Mouse (Mus musculus) stomach, embryonic 16.5 days (tissue): ENCODE measurements around the gene Vangl2. TPM values are rescaled to one million over a fixed set of nuclear protein-coding genes. Genes with fewer than 3 reads are reported as not detected.

ENCODE experiments used
- ATAC-seq: fragments of 200-750 bp; cut with Nextera tagmentation; 2 replicates; pipeline ENCODE4 v1.8.0; 2017; ENCODE audit warnings: moderate number of reproducible peaks, moderate TSS enrichment; ENCODE audit not compliant: insufficient read depth, low FRiP score
- H3K27ac ChIP-seq: fragments of 300-500 bp; sonication (generic); 2 replicates; pipeline ENCODE4 v1.5.1; 2014; ENCODE audit warnings: low read length
- H3K27me3 ChIP-seq: fragments of 300-500 bp; sonication (generic); 2 replicates; pipeline ENCODE4 v1.6.1; 2014; ENCODE audit warnings: low read length, control low read depth, mixed read lengths; ENCODE audit not compliant: control insufficient read depth, insufficient read depth
- H3K36me3 ChIP-seq: fragments of 300-500 bp; sonication (generic); 2 replicates; pipeline ENCODE4 v1.6.1; 2014; ENCODE audit warnings: low read length; ENCODE audit not compliant: control insufficient read depth, insufficient read depth
- H3K4me1 ChIP-seq: fragments of 300-500 bp; sonication (generic); 2 replicates; pipeline ENCODE4 v1.6.1; 2014; ENCODE audit warnings: low read length, control low read depth, mixed read lengths; ENCODE audit not compliant: control insufficient read depth, insufficient read depth
- H3K4me2 ChIP-seq: fragments of 300-500 bp; sonication (generic); 2 replicates; pipeline ENCODE4 v1.6.1; 2014; ENCODE audit warnings: low read depth, low read length, mixed read lengths
- H3K4me3 ChIP-seq: fragments of 300-500 bp; sonication (generic); replicated peaks from 2 replicates; pipeline ENCODE4 v1.5.1; 2014; ENCODE audit warnings: mild to moderate bottlenecking, low read length
- H3K9ac ChIP-seq: fragments of 300-500 bp; sonication (generic); 2 replicates; pipeline ENCODE4 v1.6.1; 2014; ENCODE audit warnings: low read length
- H3K9me3 ChIP-seq: fragments of 300-500 bp; sonication (generic); replicated peaks from 2 replicates; pipeline ENCODE4 v1.6.1; 2016; ENCODE audit warnings: low read length, control low read depth; ENCODE audit not compliant: control insufficient read depth
- WGBS: fragments of 180-500 bp; shearing (Covaris S2); extraction: QIAGEN DNeasy Blood & Tissue Kit; methylation state at CpG from one replicate; pipeline ENCODE4 v1.1.7; 2014; 5-methylcytosine and 5-hydroxymethylcytosine counted together
- polyA plus RNA-seq: library from polyadenylated mRNA; unstranded; fragments of >200 nt; fragmentation: Nextera tagmentation; extraction: Ambion mirVana; gene quantifications from 2 replicates; pipeline ENCODE4 v1.2.1, GENCODE M21; 2015

The Vangl2 gene
- polyA plus RNA-seq, 1 experiment from 2014 or later: 10.6 TPM

DNA sequence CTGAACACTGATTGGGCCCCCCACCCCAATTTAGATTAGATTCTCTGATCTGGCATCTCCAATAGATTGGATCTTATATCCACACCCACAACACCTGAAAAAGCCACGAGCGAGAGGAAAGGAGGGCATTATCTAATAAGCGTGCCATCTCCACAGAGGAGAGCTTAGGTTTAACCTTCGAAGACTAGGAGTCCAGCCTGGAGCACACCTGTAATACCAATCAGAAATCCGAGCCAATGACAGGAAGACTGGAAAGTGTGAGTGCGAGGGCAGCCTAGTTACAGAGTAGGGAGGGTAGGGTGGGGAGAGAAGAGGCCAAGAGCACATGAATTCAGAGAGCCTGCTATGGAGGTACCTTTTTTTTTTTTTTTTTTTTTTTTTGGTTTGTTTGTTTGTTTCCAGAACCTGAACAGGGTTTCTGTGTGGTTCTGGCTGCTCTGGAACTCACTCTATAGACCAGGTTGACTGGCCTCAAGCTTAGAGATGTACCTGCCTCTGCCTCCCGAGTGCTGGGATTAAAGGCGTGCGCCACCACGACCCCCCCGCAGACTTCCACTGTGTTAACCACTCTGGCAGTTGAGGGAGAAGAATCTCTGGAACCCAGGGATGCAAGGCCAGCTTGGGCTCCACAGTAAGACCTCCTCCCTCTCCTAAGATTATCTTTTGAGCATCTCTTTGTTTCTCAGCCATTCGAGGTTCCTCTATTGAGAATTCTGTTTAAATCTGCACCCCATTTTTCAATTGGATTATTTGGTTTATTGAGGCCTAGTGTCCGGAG lies 29.2 kb downstream of the Vangl2 start:
- ATAC-seq: no peak
- 87% methylated on average over 13 of the region's 13 CpGs for WGBS
- Histone ChIP-seq H3K4me3 (no peak overlapping the region), H3K4me1 (no peaks in the 10 kb centered on the region), H3K27ac (no peak overlapping the region), H3K36me3 (no peaks in the 10 kb centered on the region), H3K27me3 (no peaks in the 10 kb centered on the region), H3K9me3 (no peaks in the 10 kb centered on the region), H3K4me2 (no peak overlapping the region), H3K9ac (no peak overlapping the region)

DNA sequence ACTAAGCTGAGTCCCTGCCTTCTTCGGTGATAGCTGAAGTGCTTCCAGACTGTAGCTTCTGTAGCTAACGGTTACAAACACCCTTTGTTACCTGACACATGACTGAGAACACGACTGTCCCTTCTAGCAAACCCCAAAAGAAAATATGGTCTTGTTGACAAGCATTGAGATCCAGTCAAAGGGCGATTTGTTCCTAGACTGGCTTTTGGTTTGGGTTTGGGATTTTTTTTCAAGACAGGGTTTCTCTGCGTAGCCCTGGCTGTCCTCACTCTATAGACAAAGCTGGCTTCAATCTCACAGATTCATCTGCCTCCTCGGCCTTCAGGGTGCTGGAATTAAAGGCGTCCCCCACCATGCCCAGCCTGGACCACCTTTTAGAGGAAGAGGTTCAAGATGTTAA lies 31.5 kb downstream of the Vangl2 start:
- 78% methylated on average over 7 of the region's 7 CpGs for WGBS
- H3K27ac ChIP-seq: no peak overlapping the region

DNA sequence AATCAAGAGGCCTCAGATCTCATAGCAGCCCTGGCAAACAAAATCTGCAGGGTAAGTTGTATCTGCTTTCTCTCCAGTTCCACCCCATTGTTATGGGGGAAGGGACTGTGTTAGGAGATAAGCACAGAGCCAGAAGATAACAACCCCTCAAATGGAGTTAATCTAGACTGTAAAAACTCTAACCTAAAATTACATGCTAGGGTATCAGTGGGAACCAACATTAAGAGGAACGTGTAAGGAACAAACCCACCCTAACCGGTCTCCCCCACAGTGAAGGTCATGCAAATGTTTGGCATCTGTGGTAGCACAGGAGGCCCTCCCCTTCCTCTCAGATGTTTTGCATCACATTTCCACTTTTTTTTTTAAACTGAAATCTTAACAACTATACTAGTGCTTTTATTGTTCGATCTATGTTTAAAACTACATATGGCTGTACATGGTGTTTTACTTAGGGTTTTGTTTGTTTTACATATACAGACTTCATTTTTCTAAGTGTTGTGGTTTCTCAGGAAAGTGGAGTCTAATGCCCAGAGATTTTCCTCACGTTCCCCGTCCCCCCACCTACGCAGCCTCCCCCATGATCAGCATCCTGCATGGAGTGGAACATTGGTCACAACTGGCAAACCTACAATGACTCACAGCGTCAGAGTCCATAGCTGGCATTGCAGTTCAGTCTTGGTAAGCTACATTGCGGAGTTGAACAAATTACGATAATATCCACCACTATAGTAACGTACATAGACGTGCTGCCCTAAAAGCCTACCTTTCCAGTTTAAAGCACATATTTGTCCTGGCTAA lies 33.1 kb downstream of the Vangl2 start:
- Histone ChIP-seq H3K9ac (no peak overlapping the region), H3K27me3 (no peaks in the 10 kb centered on the region), H3K9me3 (no peaks in the 10 kb centered on the region), H3K4me1 (no peaks in the 10 kb centered on the region), H3K27ac (no peak overlapping the region), H3K36me3 (no peaks in the 10 kb centered on the region), H3K4me2 (no peak overlapping the region), H3K4me3 (no peak overlapping the region)
- WGBS: 72% methylated on average over 11 of the region's 11 CpGs
- ATAC-seq: no peak

More for the DNA sequence above, 31.5 kb downstream of the Vangl2 start:
- no peak overlapping the region for H3K4me3 ChIP-seq
- H3K4me1 ChIP-seq: no peaks in the 10 kb centered on the region
- no peak for ATAC-seq
- H3K27me3 ChIP-seq: no peaks in the 10 kb centered on the region
- no peak overlapping the region for H3K4me2 ChIP-seq
- H3K36me3 ChIP-seq: no peaks in the 10 kb centered on the region
- no peak overlapping the region for H3K9ac ChIP-seq
- H3K9me3 ChIP-seq: no peaks in the 10 kb centered on the region

DNA sequence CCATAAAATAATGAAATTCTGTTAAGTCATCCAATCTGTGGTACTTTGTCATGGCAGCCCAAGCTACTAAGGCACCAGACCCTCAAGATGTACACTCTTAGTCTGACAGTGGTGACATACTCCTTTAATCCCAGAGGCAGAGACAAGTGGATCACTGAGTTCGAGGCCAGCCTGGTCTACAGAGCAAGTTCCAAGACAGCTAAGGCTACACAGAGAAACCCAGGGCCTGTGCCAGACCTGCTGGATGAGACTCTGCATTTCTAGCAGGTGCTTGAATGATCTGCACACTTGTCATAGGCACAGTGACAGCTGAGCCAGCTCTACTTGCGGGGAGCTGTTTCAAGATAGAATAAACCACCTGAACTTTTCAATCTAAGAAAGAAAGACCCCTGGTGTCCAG lies 33.7 kb downstream of the Vangl2 start:
- no peaks in the 10 kb centered on the region for H3K36me3 ChIP-seq
- no peaks in the 10 kb centered on the region for H3K4me1 ChIP-seq
- no peak overlapping the region for H3K27ac ChIP-seq
- H3K9ac ChIP-seq: no peak overlapping the region
- no peaks in the 10 kb centered on the region for H3K27me3 ChIP-seq
- 79% methylated on average over 2 of the region's 2 CpGs for WGBS
- H3K9me3 ChIP-seq: no peaks in the 10 kb centered on the region
- no peak overlapping the region for H3K4me3 ChIP-seq
- no peak overlapping the region for H3K4me2 ChIP-seq
- no peak for ATAC-seq

DNA sequence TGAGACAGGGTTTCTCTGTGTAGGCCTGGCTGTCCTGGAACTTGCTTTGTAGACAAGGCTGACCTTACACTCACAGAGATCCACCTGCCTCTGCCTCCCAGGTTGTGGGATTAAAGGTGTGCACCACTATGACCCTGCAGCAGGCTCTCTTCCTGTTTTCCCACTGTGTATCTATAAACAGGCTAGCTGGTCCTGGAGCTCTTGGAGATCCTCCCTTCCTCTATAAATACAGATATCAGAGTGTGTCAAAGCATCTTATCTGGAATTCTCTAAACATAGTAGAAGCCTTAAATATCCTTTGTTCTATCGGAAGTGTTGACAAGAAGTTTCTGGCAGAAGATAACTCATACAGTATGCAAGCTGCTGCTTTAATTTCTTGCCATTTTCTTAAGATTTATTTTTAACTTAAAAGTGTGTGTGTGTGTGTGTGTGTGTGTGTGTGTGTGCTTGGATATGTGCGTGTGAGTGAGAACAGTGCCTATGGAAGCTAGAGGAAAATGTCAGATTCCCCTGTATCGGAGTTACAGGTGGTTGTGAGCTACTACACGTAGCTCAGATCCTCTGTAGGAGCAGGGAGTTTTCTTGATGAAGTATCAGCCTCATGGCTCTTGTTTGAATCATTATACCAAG lies 35.2 kb downstream of the Vangl2 start:
- ATAC-seq: no peak
- no peak overlapping the region for H3K4me2 ChIP-seq
- no peak overlapping the region for H3K27ac ChIP-seq
- no peaks in the 10 kb centered on the region for H3K9me3 ChIP-seq
- H3K36me3 ChIP-seq: no peaks in the 10 kb centered on the region
- H3K9ac ChIP-seq: no peak overlapping the region
- no peaks in the 10 kb centered on the region for H3K4me1 ChIP-seq
- H3K27me3 ChIP-seq: no peaks in the 10 kb centered on the region
- H3K4me3 ChIP-seq: no peak overlapping the region
- 75% methylated on average over 4 of the region's 4 CpGs for WGBS

DNA sequence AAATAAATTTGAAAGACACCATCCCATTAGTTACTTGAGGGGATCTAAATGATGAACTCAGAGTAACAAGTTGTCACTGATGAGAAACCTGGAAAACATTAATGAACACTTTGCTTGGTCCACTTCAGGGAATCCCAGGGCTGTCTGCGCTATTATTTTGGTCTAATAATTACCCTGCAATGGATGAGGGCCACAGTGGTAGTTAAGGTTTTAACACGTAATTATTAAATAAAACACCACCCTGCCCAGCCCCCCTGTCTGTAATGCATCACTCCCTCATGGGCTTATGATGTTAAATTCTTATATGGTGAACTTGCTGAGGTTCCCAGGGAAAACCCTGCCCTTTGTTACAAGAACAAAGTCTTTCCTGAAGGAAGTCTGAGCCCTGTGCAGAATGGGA lies 36.4 kb downstream of the Vangl2 start:
- ATAC-seq: no peak
- Histone ChIP-seq H3K27me3 (no peaks in the 10 kb centered on the region), H3K9me3 (no peaks in the 10 kb centered on the region), H3K4me3 (no peak overlapping the region), H3K36me3 (no peaks in the 10 kb centered on the region), H3K27ac (no peak overlapping the region), H3K4me2 (no peak overlapping the region), H3K4me1 (no peaks in the 10 kb centered on the region), H3K9ac (no peak overlapping the region)
- WGBS: 83% methylated on average over 2 of the region's 2 CpGs

DNA sequence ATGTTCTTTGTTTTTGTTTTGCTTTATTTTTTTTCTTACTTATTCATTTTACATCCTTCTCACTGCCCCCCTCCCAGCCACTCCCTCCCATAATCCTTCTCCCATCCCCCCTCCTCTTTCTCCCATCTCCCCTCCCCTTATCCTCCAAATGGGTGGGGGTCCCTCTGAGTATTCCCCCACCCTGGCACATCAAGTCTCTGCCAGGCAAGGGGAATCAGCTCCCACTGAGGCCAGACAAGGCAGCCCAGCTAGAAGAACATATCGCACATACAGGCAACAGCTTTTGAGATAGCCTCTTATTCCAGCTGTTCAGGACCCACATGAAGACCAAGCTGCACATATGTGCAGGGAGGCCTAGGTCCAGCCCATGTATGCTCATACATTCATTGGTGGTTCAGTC lies 44.1 kb downstream of the Vangl2 start:
- no peaks in the 10 kb centered on the region for H3K27me3 ChIP-seq
- H3K4me2 ChIP-seq: no peak overlapping the region
- ATAC-seq: no peak
- H3K27ac ChIP-seq: no peak overlapping the region
- H3K4me3 ChIP-seq: no peak overlapping the region
- no peaks in the 10 kb centered on the region for H3K36me3 ChIP-seq
- 97% methylated on average over 1 of the region's 1 CpGs for WGBS
- H3K9ac ChIP-seq: no peak overlapping the region
- no peaks in the 10 kb centered on the region for H3K9me3 ChIP-seq
- H3K4me1 ChIP-seq: no peaks in the 10 kb centered on the region

DNA sequence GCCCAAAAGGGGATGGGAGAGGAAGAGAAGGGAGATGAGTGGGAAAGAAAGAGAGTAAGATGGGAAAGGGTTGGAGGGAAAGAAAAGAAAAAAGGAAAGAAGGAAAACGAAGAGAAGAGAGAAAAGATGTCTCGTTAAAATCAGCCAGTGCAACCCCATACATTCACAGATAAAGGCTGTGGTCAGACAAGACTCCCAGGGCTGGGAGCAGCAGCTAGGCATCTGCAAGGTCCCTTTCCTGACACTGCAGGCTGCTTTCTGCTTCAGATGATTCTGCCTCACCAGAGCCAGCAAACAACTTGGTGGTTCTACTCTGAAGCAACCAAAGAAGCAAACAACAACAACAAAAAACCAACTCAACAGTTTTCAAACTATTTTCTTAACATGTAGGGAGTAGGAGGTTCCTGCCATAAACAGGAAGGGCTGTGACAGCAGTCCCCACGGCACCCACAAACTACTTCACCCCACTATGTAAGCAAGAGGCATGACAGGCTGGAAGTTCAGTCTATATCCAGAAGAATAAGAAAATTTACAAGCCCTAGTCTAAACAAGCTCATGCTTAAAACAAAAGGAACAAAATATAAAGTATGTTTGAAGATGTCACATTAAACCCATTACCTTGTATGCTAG lies 44.8 kb downstream of the Vangl2 start:
- 73% methylated on average over 3 of the region's 3 CpGs for WGBS
- Histone ChIP-seq H3K4me1 (no peaks in the 10 kb centered on the region), H3K9me3 (no peaks in the 10 kb centered on the region), H3K36me3 (no peaks in the 10 kb centered on the region), H3K4me3 (no peak overlapping the region), H3K27me3 (no peaks in the 10 kb centered on the region), H3K27ac (no peak overlapping the region), H3K4me2 (no peak overlapping the region), H3K9ac (no peak overlapping the region)
- ATAC-seq: no peak

DNA sequence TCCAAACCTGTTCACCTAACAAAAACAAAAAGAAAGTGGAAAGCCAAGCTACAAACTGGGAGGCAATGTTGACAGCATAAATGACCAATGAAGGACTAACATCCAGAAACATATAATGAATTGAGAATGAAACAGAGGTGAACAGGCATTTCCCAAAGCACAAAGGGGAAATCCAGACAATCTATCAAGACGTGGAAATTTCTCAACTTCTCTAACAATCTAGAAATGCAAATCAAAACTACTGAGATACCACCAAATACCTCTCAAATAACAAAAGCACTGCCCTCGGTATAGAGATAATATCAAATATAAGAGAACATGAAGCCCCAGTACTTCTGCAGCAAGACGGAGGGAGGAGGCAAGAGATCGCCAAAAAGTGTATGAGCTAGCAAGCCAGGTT lies 45.5 kb downstream of the Vangl2 start:
- Histone ChIP-seq H3K4me3 (no peak overlapping the region), H3K36me3 (no peaks in the 10 kb centered on the region), H3K27ac (no peak overlapping the region), H3K4me2 (no peak overlapping the region), H3K9me3 (no peaks in the 10 kb centered on the region), H3K4me1 (no peaks in the 10 kb centered on the region), H3K27me3 (no peaks in the 10 kb centered on the region), H3K9ac (no peak overlapping the region)
- 66% methylated on average over 4 of the region's 4 CpGs for WGBS
- ATAC-seq: no peak
